Mouse (Mus musculus) adrenal gland, postnatal 14 days (tissue): ENCODE measurements at regions not wholly inside any gene's neighbourhood (a gene's known extent, or its start where the extent isn't known, plus 50 kb on each side); places are given as distances from the start of the nearest gene placed in this dataset.
A peak's percentile ranks its signal among the peaks of the same experiment; 100 is the strongest.
"Not testable (repeated sequence)": the region's sequence is repeated elsewhere in the genome, so short reads cannot be mapped to it uniquely, and the experiment has no call there.

Experiments used
- DNase-seq: peaks from one replicate; pipeline ENCODE4 v3.0.0; 2021; ENCODE audit warnings: mixed read lengths

GRCm38 (mm10) chr1:141716953-141717352 lies 1471.0 kb downstream of the Kcnt2 start:
- no peak for DNase-seq

DNA sequence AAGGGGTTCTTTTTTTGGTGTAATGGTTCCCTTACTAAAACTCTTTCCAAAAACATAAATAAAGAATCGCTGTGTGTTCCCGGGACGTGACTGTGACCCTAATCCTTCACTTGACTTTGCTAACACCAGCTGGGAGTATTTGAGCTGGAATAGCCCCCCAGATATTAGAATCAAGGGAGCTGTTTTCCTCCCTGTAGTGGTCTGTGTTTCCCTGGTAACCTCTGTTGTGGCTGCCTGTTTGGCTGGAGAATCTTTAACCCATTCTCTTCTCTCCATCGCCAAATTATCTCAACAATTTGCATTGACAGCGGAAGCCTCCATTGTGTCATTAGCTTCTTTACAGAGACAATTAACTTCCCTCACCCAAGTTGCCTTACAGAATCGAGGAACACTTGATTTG lies 1471.6 kb downstream of the Kcnt2 start:
- DNase-seq: no peak

DNA sequence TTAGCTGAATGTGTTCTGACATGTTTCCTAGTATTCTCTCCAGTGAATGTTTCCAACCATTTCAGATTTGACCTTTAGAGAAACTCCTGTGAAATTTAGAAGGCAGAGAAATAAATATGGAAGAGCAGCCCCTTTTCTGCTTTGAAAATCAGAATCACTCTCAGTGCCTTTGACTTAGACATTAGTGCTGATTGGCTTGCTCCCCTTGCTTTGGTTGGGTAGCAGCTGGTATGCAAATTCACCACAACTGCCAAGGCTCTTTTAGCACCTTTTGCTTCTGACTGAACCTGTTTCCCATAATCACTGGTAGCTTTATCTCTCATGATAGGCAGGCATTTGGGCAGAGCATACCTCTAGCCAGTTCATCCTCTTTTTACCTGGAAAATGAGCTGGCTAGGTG lies 1495.3 kb downstream of the Kcnt2 start:
- DNase-seq: no peak

GRCm38 (mm10) chr1:141776059-141776458 lies 1530.1 kb downstream of the Kcnt2 start:
- DNase-seq: no peak

GRCm38 (mm10) chr1:141783367-141783766 lies 1537.4 kb downstream of the Kcnt2 start:
- DNase-seq: no peak

DNA sequence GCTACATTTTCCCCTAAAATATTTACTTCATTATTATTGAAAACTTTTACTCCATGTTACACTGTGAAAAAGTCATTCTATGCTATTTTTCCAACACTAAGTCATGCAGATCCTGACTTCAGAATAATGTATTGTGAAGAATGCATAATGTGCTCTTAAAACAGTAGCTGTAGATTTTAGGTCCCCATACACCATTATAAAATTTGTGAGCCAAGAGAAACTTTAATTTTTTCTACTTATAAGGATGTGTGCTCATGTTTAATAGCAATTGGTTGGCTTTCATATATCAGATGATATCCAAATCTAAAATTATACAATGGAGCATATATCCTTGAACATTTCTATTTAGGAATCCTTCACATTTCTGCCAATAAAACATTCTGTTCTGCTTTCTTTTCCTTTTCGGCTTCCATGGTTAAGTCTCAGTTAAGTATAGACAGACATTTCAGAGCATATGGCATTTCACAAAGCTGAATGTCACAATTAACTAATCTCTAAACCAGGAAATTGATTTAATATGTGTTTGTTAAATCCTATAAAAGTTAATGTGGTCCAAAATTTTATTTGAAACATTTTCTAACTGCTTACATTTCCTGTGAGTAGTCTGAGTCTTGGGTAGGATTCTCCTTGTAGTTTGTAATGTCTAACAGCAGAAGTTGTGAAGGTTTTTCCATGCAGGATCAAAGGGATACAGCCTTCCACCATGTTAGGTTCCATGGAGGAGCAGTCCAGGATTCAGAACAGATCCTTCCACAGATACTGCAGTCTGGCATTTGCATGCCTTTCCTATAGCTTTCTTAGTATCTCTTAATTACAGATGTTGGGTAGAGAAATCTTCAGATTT lies 1567.6 kb downstream of the Kcnt2 start:
- no peak for DNase-seq

DNA sequence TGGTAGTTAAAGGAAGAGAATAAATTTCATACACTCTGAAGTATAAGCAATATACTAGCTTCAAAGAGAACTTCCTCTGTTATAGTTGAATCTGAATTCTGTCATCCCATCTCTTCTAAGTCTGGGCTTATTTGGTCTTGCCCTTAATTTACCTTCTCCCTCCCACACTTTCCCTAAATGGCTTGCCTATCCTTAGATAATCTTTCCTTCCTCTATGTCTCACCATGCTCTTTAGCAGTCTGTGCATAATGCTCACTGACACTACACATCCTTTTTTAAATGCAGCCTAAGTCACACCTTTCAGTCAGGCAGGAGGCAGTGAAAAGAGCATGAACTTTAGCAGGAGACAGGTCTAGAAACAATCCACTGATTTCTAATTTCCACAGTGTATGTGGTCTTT lies 1585.5 kb downstream of the Kcnt2 start:
- no peak for DNase-seq

GRCm38 (mm10) chr1:141842547-141842946 lies 1596.6 kb downstream of the Kcnt2 start:
- no peak for DNase-seq

DNA sequence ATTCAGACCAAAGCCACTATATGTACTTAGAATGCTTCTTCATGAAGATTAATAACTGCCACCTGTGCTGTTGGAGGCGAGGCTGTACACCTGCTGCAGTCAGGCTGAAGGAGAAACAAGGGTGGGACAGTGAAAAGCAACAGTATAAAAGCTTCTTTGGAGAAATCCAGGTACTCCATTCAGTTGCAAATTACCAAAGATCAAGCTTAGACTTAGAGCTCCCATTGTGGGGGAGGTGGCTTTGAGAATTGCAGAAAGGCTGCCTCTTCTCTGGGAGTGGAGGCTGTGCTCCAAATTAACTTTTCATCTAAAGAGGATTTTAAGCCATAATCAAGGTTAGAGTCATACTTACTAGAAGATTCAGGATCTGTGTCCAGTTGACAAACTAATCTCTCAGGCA lies 1607.9 kb downstream of the Kcnt2 start:
- not testable (repeated sequence) for DNase-seq

DNA sequence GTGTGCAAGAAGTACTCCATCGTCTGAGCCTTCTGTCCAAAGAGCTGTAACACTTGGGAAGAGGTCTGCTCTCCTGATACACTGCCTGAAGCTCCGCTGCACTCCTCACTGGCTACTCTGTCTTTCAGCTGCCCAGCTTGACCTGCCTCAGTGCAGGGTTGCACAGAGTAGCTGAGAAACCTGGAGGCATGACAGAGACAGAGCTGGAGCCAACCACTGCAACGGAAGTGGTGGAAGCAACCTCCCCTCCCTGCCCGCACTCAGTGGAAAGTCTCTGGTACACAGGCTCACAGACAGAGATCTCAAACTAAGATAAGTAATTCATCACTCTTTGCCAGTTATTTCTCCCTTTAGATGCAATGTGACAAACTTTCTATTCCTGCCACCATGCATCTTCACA lies 1638.4 kb downstream of the Kcnt2 start:
- no peak for DNase-seq

GRCm38 (mm10) chr1:141897924-141898455 lies 1652.0 kb downstream of the Kcnt2 start:
- DNase-seq: no peak

- DNase-seq: no peak
Observed at GRCm38 (mm10) chr1:141911714-141912398, 1665.9 kb downstream of the Kcnt2 start.

- no peak for DNase-seq
Observed at GRCm38 (mm10) chr1:141926194-141926593, 1680.2 kb downstream of the Kcnt2 start.

DNA sequence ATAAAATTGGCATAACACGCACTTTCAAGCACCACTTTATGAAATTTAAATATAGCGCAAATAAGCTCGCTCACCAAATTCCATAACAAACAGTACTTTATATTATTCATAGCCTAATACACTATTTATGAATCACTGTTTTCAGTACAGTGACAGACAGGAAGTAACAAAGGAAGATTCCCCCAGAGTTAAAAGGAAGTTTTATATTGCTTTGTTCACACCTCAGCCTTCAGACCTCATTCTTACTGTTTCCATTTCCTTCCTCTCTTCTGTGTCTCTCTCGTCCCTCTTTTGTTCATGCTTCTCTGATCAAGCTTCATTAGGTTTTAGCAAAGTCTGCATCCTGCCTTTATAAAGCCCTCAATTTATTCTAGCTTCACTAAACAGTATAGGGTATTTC lies 1680.8 kb downstream of the Kcnt2 start:
- DNase-seq: no peak

- DNase-seq: no peak
Observed at GRCm38 (mm10) chr1:141948055-141948454, 1692.4 kb upstream of the B3galt2 start.

GRCm38 (mm10) chr1:141954323-141954867 lies 1686.1 kb upstream of the B3galt2 start:
- no peak for DNase-seq

DNA sequence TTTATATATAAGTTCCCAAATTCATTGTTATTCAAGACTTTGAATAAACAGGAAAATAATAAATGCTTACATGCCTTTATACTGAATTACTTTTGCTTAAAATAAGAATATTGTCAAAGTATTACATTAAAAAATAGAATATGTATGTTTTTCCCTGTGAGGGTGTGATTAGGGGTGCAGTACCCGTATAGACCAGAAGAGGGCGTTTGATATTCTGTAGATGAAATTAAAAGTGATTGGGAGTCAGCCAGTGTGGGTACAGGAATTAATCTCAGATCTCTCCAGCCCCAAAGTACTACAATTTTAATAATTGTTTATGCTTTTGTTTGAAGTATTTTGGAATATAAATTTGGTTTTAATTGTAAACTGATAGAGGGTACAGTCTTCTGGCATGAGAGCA lies 1678.7 kb upstream of the B3galt2 start:
- DNase-seq: peak; percentile 37

GRCm38 (mm10) chr1:141968133-141968532 lies 1672.3 kb upstream of the B3galt2 start:
- no peak for DNase-seq

DNA sequence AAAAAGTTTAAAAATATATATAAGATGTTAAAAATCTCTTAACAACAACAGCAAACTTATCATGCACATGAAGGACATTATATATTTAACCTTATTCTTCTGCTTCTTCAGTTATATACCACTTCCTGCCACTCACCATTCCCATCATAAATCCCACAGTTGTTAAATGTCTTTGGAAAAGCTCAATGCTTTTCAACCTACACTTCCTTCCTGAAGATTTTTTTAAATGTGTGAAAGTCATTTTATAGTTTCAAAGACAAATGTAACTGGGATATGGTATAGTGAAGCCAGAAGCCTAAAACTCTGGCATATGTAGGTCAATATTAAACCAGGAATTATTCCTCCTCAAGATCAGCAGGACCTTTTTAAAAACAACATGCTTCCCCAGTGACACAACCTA lies 1666.1 kb upstream of the B3galt2 start:
- no peak for DNase-seq

DNA sequence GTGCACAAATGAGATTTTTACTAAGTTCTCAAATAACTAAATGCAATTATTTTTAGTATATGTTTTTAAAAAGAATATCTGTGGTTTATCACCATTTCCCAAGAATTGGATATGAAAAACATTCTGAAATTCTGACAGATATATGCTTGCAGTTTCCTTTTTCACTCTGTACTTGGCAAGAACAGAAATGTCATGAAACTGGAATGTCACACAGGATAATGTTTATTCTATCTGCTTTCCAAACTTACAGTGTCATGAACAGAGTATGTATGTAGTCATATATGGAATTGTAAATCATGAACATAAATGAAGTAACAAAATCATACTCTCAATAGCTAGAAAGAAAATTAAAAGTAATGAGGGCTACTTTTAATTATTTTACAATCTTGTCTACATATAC lies 1640.7 kb upstream of the B3galt2 start:
- no peak for DNase-seq

DNA sequence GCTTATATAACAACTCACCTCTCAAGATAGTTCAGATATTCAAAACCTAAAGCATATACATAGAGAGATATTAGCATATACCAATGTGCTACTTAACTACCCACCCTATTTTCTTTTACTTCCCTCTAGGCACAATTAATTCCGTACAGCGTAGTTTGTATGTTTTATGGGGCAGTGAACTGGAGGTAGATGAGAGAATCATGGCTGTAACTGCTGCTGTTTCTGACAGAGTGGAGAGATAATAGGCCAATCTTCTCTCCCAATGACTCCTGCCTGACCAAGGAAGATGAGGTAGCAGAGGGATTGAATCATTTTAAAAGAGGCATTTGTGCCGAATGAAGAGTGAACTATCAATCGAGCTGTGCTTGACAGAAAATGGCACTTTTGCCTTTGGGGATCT lies 1640.1 kb upstream of the B3galt2 start:
- DNase-seq: no peak

DNA sequence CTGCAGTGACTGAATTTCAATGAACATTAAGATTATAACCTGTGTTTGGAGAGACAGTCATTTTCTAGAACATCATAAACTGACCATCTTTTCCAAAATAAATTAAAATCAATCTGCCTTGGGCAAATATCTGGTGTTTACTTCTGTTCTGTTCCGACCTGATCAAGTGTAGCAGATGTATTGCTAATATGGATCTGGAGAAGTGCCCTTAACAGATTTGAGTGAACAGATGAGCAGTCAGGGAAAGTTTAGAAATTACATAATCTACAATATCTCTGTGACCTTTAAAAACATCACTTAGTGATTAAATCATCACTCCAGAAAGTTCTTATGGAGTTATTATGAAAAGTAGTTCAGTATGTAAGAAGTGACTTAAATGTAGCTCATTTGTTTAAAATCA lies 1634.1 kb upstream of the B3galt2 start:
- no peak for DNase-seq

DNA sequence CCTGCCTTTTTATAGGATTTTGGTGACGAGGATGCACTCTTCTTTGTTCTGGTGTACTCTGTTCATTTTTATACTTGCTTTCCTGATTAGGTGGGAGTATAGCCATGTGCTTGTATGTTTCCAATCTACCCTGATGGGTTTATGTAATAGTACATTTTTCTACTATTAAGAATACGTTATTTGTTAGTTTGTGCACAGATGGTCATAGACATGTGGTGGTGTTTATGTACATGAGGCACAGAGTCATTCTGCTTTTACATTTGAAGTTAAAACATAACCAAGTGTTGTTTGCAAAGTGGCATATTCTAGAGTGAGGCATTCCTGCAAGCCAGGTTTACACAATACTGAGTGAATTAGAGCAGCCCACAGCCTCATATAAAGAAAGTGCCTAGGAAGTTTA lies 1597.7 kb upstream of the B3galt2 start:
- no peak for DNase-seq
